ENCODE assay signal across 22 mouse cellular contexts in the genomic region with DNA sequence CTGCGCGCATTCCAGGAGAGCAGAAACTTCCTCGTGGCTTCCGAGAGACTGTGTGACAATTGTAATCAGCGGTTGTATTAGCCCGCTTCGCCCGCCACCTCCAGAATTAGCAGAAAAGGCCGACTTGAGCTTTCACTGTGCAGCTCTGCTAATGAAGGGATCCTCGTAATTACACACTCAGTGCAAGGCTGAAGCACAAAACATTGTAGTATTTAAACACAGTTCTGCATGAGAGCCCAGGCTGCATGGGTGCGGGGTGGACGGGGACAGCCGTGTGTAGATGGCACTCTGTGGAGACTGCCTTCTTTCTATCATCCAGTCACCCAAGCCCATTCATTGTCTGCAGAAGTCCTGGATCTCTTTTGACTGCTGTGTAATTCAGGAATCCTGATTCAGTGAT.
A peak's percentile ranks its signal among the peaks of the same experiment; 100 is the strongest.
DNase-seq lines count a peak whose midpoint lies in the region; ATAC-seq lines count a peak whose summit lies in the region.
"Had no signal": no experiment of that assay in that cellular context is flagged by ENCODE, and none has a peak within 500 bp of the region (broad histone marks: within the 10 kb centered on the region; RNA-seq: fewer than 3 reads in every experiment).

No protein-coding gene starts in this region.

- no peaks in the 10 kb centered on the region for H3K9me3 ChIP-seq in forebrain, embryonic 11.5 days (ENCODE audit: control insufficient read depth, low read length)
- 0 out of 2 replicates have a peak, but pooled peaks cover 3% of the 10 kb centered on the region for H3K9me3 ChIP-seq in forebrain, embryonic 13.5 days (replicated peaks)
- no peaks in the 10 kb centered on the region for H3K9me3 ChIP-seq in hindbrain, embryonic 15.5 days
- H3K9me3 ChIP-seq in hindbrain, embryonic 12.5 days (replicated peaks) = 0 out of 2 replicates have a peak, but pooled peaks cover 2% of the 10 kb centered on the region
- no peaks in the 10 kb centered on the region for H3K9me3 ChIP-seq in neural tube, embryonic 13.5 days
- H3K9me3 ChIP-seq: G1E; heart, embryonic 10.5 days had no signal

- no peak overlapping the region for H3K4me2 ChIP-seq in forebrain, embryonic 11.5 days (ENCODE audit: low read depth, low read length, severe bottlenecking)
- no peak overlapping the region for H3K4me2 ChIP-seq in forebrain, embryonic 13.5 days
- no peak overlapping the region for H3K4me2 ChIP-seq in hindbrain, embryonic 15.5 days
- H3K4me2 ChIP-seq in hindbrain, embryonic 12.5 days (replicated peaks) = no peak overlapping the region
- H3K4me2 ChIP-seq in neural tube, embryonic 13.5 days = no peak overlapping the region
- H3K4me2 ChIP-seq: hindbrain, embryonic 14.5 days had no signal

- DNase-seq in forebrain, embryonic 11.5 days (ENCODE audit: low spot score) = no peak
- DNase-seq in neural tube, embryonic 10.5 days (ENCODE audit: extremely low spot score, low spot score) = no peak
- no peak for DNase-seq in urinary bladder, postnatal 25 days (ENCODE audit: low spot score)
- DNase-seq: adrenal gland, postnatal 10 days; B cell, adult 2 months; cerebellum, adult 2 months; cerebellum, postnatal 10 days; heart, adult 18-20 months; heart, postnatal 10 days; heart, postnatal 4 days had no signal

- H3K9ac ChIP-seq in forebrain, embryonic 11.5 days (ENCODE audit: low read length) = no peak overlapping the region
- no peak overlapping the region for H3K9ac ChIP-seq in forebrain, embryonic 13.5 days
- H3K9ac ChIP-seq in hindbrain, embryonic 15.5 days = no peak overlapping the region
- H3K9ac ChIP-seq in hindbrain, embryonic 12.5 days = no peak overlapping the region
- no peak overlapping the region for H3K9ac ChIP-seq in neural tube, embryonic 13.5 days
- H3K9ac ChIP-seq: hindbrain, embryonic 14.5 days had no signal

- ATAC-seq in forebrain, embryonic 11.5 days (replicated peaks; ENCODE audit: low FRiP score) = 0 out of 2 replicates have a peak, but pooled peaks have one; percentile 44
- ATAC-seq in forebrain, embryonic 13.5 days = no peak
- ATAC-seq in hindbrain, embryonic 15.5 days (ENCODE audit: low FRiP score, low read depth) = 0 out of 2 replicates have a peak, but pooled peaks have one; percentile 15
- ATAC-seq in hindbrain, embryonic 12.5 days (ENCODE audit: low FRiP score) = no peak
- peak; percentile 59; the same call in 1 of the 2 replicates for ATAC-seq in neural tube, embryonic 13.5 days (ENCODE audit: low read depth)
- ATAC-seq in megakaryocyte progenitor cell, adult 5-6 weeks (replicated peaks; ENCODE audit: poor library complexity) = no peak
- ATAC-seq: CD4-positive, CD25-positive, alpha-beta regulatory T cell, adult 4 months; inflammation-experienced regulatory T-cells, adult 6 months; intestine, postnatal 0 days had no signal

- H3K4me3 ChIP-seq in forebrain, embryonic 11.5 days (ENCODE audit: low read depth, low read length) = no peak overlapping the region
- no peak overlapping the region for H3K4me3 ChIP-seq in forebrain, embryonic 13.5 days
- no peak overlapping the region for H3K4me3 ChIP-seq in hindbrain, embryonic 15.5 days
- H3K4me3 ChIP-seq in hindbrain, embryonic 12.5 days = no peak overlapping the region
- no peak overlapping the region for H3K4me3 ChIP-seq in neural tube, embryonic 13.5 days
- H3K4me3 ChIP-seq: embryonic facial prominence, embryonic 10.5 days; heart, embryonic 10.5 days had no signal

- no peaks in the 10 kb centered on the region for H3K27me3 ChIP-seq in forebrain, embryonic 11.5 days (ENCODE audit: control insufficient read depth, insufficient read depth, low read length)
- H3K27me3 ChIP-seq in forebrain, embryonic 13.5 days = 0 out of 2 replicates have a peak, but pooled peaks cover 2% of the 10 kb centered on the region
- no peaks in the 10 kb centered on the region for H3K27me3 ChIP-seq in hindbrain, embryonic 15.5 days
- H3K27me3 ChIP-seq in hindbrain, embryonic 12.5 days = no peaks in the 10 kb centered on the region
- H3K27me3 ChIP-seq in neural tube, embryonic 13.5 days = no peaks in the 10 kb centered on the region

- H3K36me3 ChIP-seq in forebrain, embryonic 11.5 days (ENCODE audit: control insufficient read depth, insufficient read depth, low read length) = no peaks in the 10 kb centered on the region
- no peaks in the 10 kb centered on the region for H3K36me3 ChIP-seq in forebrain, embryonic 13.5 days (ENCODE audit: poor library complexity, severe bottlenecking)
- no peaks in the 10 kb centered on the region for H3K36me3 ChIP-seq in hindbrain, embryonic 15.5 days
- no peaks in the 10 kb centered on the region for H3K36me3 ChIP-seq in hindbrain, embryonic 12.5 days
- H3K36me3 ChIP-seq in neural tube, embryonic 13.5 days = no peaks in the 10 kb centered on the region
- H3K36me3 ChIP-seq: embryonic facial prominence, embryonic 10.5 days; G1E; heart, embryonic 10.5 days had no signal

- 0 out of 2 replicates have a peak, but pooled peaks cover 2% of the 10 kb centered on the region for H3K4me1 ChIP-seq in forebrain, embryonic 11.5 days (replicated peaks; ENCODE audit: control insufficient read depth, insufficient read depth, low read length)
- peaks cover 15% of the 10 kb centered on the region; the same call in 1 of the 2 replicates for H3K4me1 ChIP-seq in forebrain, embryonic 13.5 days
- H3K4me1 ChIP-seq in hindbrain, embryonic 15.5 days (replicated peaks) = peaks cover 12% of the 10 kb centered on the region
- H3K4me1 ChIP-seq in hindbrain, embryonic 12.5 days = peaks cover 6% of the 10 kb centered on the region
- H3K4me1 ChIP-seq in neural tube, embryonic 13.5 days (replicated peaks) = peaks cover 8% of the 10 kb centered on the region; the same call in 1 of the 2 replicates

- no peak overlapping the region for H3K27ac ChIP-seq in forebrain, embryonic 11.5 days (ENCODE audit: low read depth, low read length)
- no peak overlapping the region for H3K27ac ChIP-seq in forebrain, embryonic 13.5 days
- no peak overlapping the region for H3K27ac ChIP-seq in hindbrain, embryonic 15.5 days (replicated peaks)
- H3K27ac ChIP-seq in hindbrain, embryonic 12.5 days = no peak overlapping the region
- H3K27ac ChIP-seq in neural tube, embryonic 13.5 days (replicated peaks) = no peak overlapping the region
- H3K27ac ChIP-seq: embryonic facial prominence, embryonic 10.5 days; heart, embryonic 10.5 days; hindbrain, embryonic 14.5 days had no signal

- 61% methylated on average over 13 of the region's 13 CpGs for WGBS in forebrain, embryonic 11.5 days
- 30% methylated on average over 13 of the region's 13 CpGs for WGBS in forebrain, embryonic 13.5 days
- 59% methylated on average over 13 of the region's 13 CpGs for WGBS in hindbrain, embryonic 15.5 days
- 82% methylated on average over 13 of the region's 13 CpGs for WGBS in hindbrain, embryonic 12.5 days
- WGBS in neural tube, embryonic 13.5 days = 79% methylated on average over 13 of the region's 13 CpGs

Comparison
In these comparisons a context has a peak if more than half of its experiments do, and no peak if none do; other contexts are left out.
1. ATAC-seq: peak in forebrain, embryonic 11.5 days (single experiment), hindbrain, embryonic 15.5 days (single experiment) and neural tube, embryonic 13.5 days (single experiment); none in forebrain, embryonic 13.5 days (single experiment), hindbrain, embryonic 12.5 days (single experiment) and megakaryocyte progenitor cell, adult 5-6 weeks (single experiment).